ENCODE assay signal across 25 mouse cellular contexts in the genomic region with DNA sequence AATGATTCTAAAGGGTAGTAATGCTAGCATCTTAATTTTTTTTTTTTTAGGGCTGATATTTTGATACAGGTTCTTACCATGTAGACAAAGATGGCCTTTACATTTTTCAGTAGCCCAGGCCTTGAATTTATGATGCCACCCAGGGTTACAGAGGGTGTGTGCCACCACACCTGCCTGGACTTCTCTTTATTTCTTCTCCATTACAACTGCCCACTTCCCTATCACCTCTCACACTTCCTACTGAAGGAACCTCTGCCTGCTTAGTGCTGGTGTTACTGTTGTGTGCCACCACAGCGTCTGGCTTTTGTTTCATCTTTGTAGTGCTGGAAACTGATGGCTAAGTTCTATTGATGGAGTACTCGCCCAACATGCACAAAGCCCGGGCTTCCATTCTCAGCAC. TPM values are rescaled to one million over a fixed set of nuclear protein-coding genes. Genes with fewer than 3 reads are reported as not detected.
"Had no signal": no experiment of that assay in that cellular context is flagged by ENCODE, and none has a peak within 500 bp of the region (broad histone marks: within the 10 kb centered on the region; RNA-seq: fewer than 3 reads in every experiment).

No protein-coding gene starts in this region.

- DNase-seq: gastrocnemius, postnatal 14 days; gastrocnemius, postnatal 36 days; heart, adult 18-20 months; heart, postnatal 10 days; heart, postnatal 4 days; kidney, adult 18-20 months; kidney, adult 8-10 months; kidney, postnatal 10 days; kidney, postnatal 25 days; kidney, postnatal 4 days; layer of hippocampus, postnatal 36 days; liver had no signal

- ATAC-seq: hindbrain, embryonic 16.5 days; inflammation-experienced regulatory T-cells, adult 6 months; intestine, embryonic 15.5 days; intestine, postnatal 0 days had no signal

RNA-seq across cellular contexts. Expression of a gene that starts 6.5 kb away (rescaled TPM):
- total RNA-seq: gastrocnemius, adult 18-20 months; gastrocnemius, adult 8-10 months; gastrocnemius, postnatal 14 days; gastrocnemius, postnatal 36 days; heart, adult 18-20 months; heart, adult 8-10 months; heart, postnatal 10 days; heart, postnatal 25 days; heart, postnatal 4 days; layer of hippocampus, adult 2 months; layer of hippocampus, postnatal 10 days; layer of hippocampus, postnatal 36 days had no signal

RNA-seq across cellular contexts. Expression of a gene that starts 9.5 kb away (rescaled TPM):
- total RNA-seq: gastrocnemius, adult 18-20 months; gastrocnemius, adult 8-10 months; gastrocnemius, postnatal 14 days; gastrocnemius, postnatal 36 days; heart, adult 18-20 months; heart, adult 8-10 months; heart, postnatal 10 days; heart, postnatal 25 days; heart, postnatal 4 days; layer of hippocampus, adult 2 months; layer of hippocampus, postnatal 10 days; layer of hippocampus, postnatal 36 days; left cerebral cortex, adult 2 months; left cerebral cortex, postnatal 14 days; left cerebral cortex, postnatal 36 days had no signal
